Mouse (Mus musculus): Measurements from ENCODE around the gene Col17a1. TPM values are rescaled to one million over a fixed set of nuclear protein-coding genes. Genes with fewer than 3 reads are reported as not detected.

Col17a1 gene
- polyA plus RNA-seq, 1 experiment from 2014 or later, result 10.3 TPM

GRCm38 (mm10) chr19:47645583-47645982 is 46.3 kb downstream of the Col17a1 start:
- no peak overlapping the region for H3K27ac ChIP-seq (ENCODE audit: low read length)
- no peak overlapping the region for H3K4me2 ChIP-seq (replicated peaks; ENCODE audit: low read depth, low read length)
- 75% methylated on average over 6 of the region's 6 CpGs for WGBS
- H3K36me3 ChIP-seq (ENCODE audit: control insufficient read depth, insufficient read depth, low read length), result peaks cover 45% of the 10 kb centered on the region
- no peak for ATAC-seq (ENCODE audit: insufficient number of reproducible peaks, insufficient read depth, low FRiP score, low read depth)
- H3K4me3 ChIP-seq (ENCODE audit: low read depth, low read length), result no peak overlapping the region
- H3K4me1 ChIP-seq (ENCODE audit: control insufficient read depth, insufficient read depth, low read length), result no peaks in the 10 kb centered on the region
- H3K27me3 ChIP-seq (ENCODE audit: control insufficient read depth, insufficient read depth, low read length), result no peaks in the 10 kb centered on the region
- H3K9me3 ChIP-seq (ENCODE audit: control insufficient read depth, low read depth, low read length), result no peaks in the 10 kb centered on the region
- no peak overlapping the region for H3K9ac ChIP-seq (replicated peaks; ENCODE audit: low read depth, low read length)

- no peaks in the 10 kb centered on the region for H3K27me3 ChIP-seq (ENCODE audit: control insufficient read depth, insufficient read depth, low read length)
- no peak for ATAC-seq (ENCODE audit: insufficient number of reproducible peaks, insufficient read depth, low FRiP score, low read depth)
- H3K9me3 ChIP-seq (ENCODE audit: control insufficient read depth, low read depth, low read length), result no peaks in the 10 kb centered on the region
- H3K4me2 ChIP-seq (replicated peaks; ENCODE audit: low read depth, low read length), result no peak overlapping the region
- H3K27ac ChIP-seq (ENCODE audit: low read length), result no peak overlapping the region
- no peak overlapping the region for H3K9ac ChIP-seq (replicated peaks; ENCODE audit: low read depth, low read length)
- WGBS, result 49% methylated on average over 2 of the region's 2 CpGs
- H3K36me3 ChIP-seq (ENCODE audit: control insufficient read depth, insufficient read depth, low read length), result peaks cover 57% of the 10 kb centered on the region
- H3K4me1 ChIP-seq (ENCODE audit: control insufficient read depth, insufficient read depth, low read length), result no peaks in the 10 kb centered on the region
- H3K4me3 ChIP-seq (ENCODE audit: low read depth, low read length), result no peak overlapping the region
Measured at GRCm38 (mm10) chr19:47643910-47644309, 48.0 kb downstream of the Col17a1 start.

DNA sequence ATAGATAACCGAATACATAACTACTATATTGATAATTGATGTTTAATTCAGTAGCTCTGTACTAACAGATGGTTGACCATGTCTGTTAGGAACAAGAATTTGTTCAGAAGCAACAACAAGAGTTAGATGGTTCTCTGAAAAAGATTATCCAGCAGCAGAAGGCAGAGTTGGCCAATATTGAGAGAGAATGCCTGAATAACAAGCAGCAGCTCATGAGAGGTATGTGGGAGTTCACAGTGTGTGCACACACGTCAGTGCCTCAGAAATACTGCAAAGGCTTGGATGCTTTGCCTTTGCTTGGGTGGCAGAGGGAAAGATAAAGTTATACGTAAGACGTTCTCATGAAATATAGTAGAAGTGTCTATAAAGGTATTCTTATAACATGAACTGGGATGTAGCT is 56.5 kb downstream of the Col17a1 start:
- no peaks in the 10 kb centered on the region for H3K27me3 ChIP-seq (ENCODE audit: control insufficient read depth, insufficient read depth, low read length)
- H3K4me1 ChIP-seq (ENCODE audit: control insufficient read depth, insufficient read depth, low read length), result no peaks in the 10 kb centered on the region
- ATAC-seq (ENCODE audit: insufficient number of reproducible peaks, insufficient read depth, low FRiP score, low read depth), result no peak
- H3K27ac ChIP-seq (ENCODE audit: low read length), result no peak overlapping the region
- H3K9ac ChIP-seq (replicated peaks; ENCODE audit: low read depth, low read length), result no peak overlapping the region
- H3K4me3 ChIP-seq (ENCODE audit: low read depth, low read length), result no peak overlapping the region
- H3K36me3 ChIP-seq (ENCODE audit: control insufficient read depth, insufficient read depth, low read length), result peaks cover 31% of the 10 kb centered on the region
- H3K4me2 ChIP-seq (replicated peaks; ENCODE audit: low read depth, low read length), result no peak overlapping the region
- no peaks in the 10 kb centered on the region for H3K9me3 ChIP-seq (ENCODE audit: control insufficient read depth, low read depth, low read length)
- 84% methylated on average over 4 of the region's 4 CpGs for WGBS

GRCm38 (mm10) chr19:47631799-47632198 is 60.1 kb downstream of the Col17a1 start:
- 88% methylated on average over 5 of the region's 5 CpGs for WGBS
- Histone ChIP-seq H3K27me3 (ENCODE audit: control insufficient read depth, insufficient read depth, low read length) (no peaks in the 10 kb centered on the region), H3K36me3 (ENCODE audit: control insufficient read depth, insufficient read depth, low read length) (peaks cover 25% of the 10 kb centered on the region), H3K27ac (ENCODE audit: low read length) (no peak overlapping the region), H3K4me2 (replicated peaks; ENCODE audit: low read depth, low read length) (no peak overlapping the region), H3K9ac (replicated peaks; ENCODE audit: low read depth, low read length) (no peak overlapping the region), H3K4me3 (ENCODE audit: low read depth, low read length) (no peak overlapping the region), H3K9me3 (ENCODE audit: control insufficient read depth, low read depth, low read length) (no peaks in the 10 kb centered on the region), H3K4me1 (ENCODE audit: control insufficient read depth, insufficient read depth, low read length) (no peaks in the 10 kb centered on the region)
- ATAC-seq (ENCODE audit: insufficient number of reproducible peaks, insufficient read depth, low FRiP score, low read depth), result no peak

GRCm38 (mm10) chr19:47630381-47630780 is 61.5 kb downstream of the Col17a1 start:
- Histone ChIP-seq H3K9me3 (ENCODE audit: control insufficient read depth, low read depth, low read length) (no peaks in the 10 kb centered on the region), H3K9ac (replicated peaks; ENCODE audit: low read depth, low read length) (no peak overlapping the region), H3K27ac (ENCODE audit: low read length) (no peak overlapping the region), H3K27me3 (ENCODE audit: control insufficient read depth, insufficient read depth, low read length) (no peaks in the 10 kb centered on the region), H3K4me3 (ENCODE audit: low read depth, low read length) (no peak overlapping the region), H3K36me3 (ENCODE audit: control insufficient read depth, insufficient read depth, low read length) (peaks cover 24% of the 10 kb centered on the region), H3K4me1 (ENCODE audit: control insufficient read depth, insufficient read depth, low read length) (no peaks in the 10 kb centered on the region), H3K4me2 (replicated peaks; ENCODE audit: low read depth, low read length) (no peak overlapping the region)
- 78% methylated on average over 5 of the region's 5 CpGs for WGBS
- no peak for ATAC-seq (ENCODE audit: insufficient number of reproducible peaks, insufficient read depth, low FRiP score, low read depth)

- Histone ChIP-seq H3K27ac (ENCODE audit: low read length) (no peak overlapping the region), H3K4me2 (replicated peaks; ENCODE audit: low read depth, low read length) (no peak overlapping the region), H3K9ac (replicated peaks; ENCODE audit: low read depth, low read length) (no peak overlapping the region), H3K36me3 (ENCODE audit: control insufficient read depth, insufficient read depth, low read length) (peaks cover 29% of the 10 kb centered on the region), H3K4me1 (ENCODE audit: control insufficient read depth, insufficient read depth, low read length) (no peaks in the 10 kb centered on the region), H3K27me3 (ENCODE audit: control insufficient read depth, insufficient read depth, low read length) (no peaks in the 10 kb centered on the region), H3K4me3 (ENCODE audit: low read depth, low read length) (no peak overlapping the region), H3K9me3 (ENCODE audit: control insufficient read depth, low read depth, low read length) (no peaks in the 10 kb centered on the region)
- ATAC-seq (ENCODE audit: insufficient number of reproducible peaks, insufficient read depth, low FRiP score, low read depth), result no peak
- 62% methylated on average over 5 of the region's 5 CpGs for WGBS
Measured at GRCm38 (mm10) chr19:47629068-47629467, 62.8 kb downstream of the Col17a1 start.

GRCm38 (mm10) chr19:47627450-47627849 is 64.4 kb downstream of the Col17a1 start:
- no peak for ATAC-seq (ENCODE audit: insufficient number of reproducible peaks, insufficient read depth, low FRiP score, low read depth)
- H3K36me3 ChIP-seq (ENCODE audit: control insufficient read depth, insufficient read depth, low read length), result peaks cover 45% of the 10 kb centered on the region
- 92% methylated on average over 10 of the region's 10 CpGs for WGBS

DNA sequence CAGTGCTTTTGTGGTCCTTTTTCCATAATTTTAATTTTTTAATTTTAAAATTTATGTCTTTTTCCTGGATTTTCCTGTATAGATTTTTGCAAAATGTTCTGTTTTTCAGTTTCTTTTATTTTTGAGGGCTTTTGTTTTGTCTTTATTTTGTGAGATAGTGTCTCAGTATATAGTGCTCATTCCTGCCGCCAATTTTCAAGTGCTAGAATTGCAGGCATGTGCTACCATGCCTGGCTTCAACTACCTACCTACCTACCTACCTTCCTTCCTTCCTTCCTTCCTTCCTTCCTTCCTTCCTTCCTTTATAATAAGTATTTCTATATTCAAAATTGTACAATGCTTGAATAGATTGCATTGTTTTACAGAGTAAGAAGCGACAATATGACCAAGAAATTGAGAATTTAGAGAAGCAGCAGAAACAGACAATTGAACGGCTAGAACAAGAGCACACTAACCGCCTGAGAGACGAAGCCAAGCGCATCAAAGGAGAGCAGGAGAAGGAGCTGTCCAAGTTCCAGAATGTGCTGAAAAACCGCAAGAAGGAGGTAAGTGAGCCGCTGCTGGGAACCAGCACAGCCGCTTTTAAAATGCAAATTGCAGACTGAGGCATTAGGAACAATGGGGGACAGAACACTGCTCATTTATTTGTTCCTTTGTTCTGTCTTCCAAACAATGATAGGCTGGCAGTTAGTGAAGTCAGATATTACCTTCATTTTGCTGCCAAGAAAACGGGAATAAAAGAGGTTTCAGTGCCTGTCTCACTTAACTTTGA is 66.8 kb downstream of the Col17a1 start:
- H3K9ac ChIP-seq (replicated peaks; ENCODE audit: low read depth, low read length), result no peak overlapping the region
- no peak overlapping the region for H3K27ac ChIP-seq (ENCODE audit: low read length)
- H3K4me1 ChIP-seq (ENCODE audit: control insufficient read depth, insufficient read depth, low read length), result no peaks in the 10 kb centered on the region
- no peak overlapping the region for H3K4me2 ChIP-seq (replicated peaks; ENCODE audit: low read depth, low read length)
- no peak overlapping the region for H3K4me3 ChIP-seq (ENCODE audit: low read depth, low read length)
- ATAC-seq (ENCODE audit: insufficient number of reproducible peaks, insufficient read depth, low FRiP score, low read depth), result no peak
- WGBS, result 67% methylated on average over 10 of the region's 10 CpGs
- H3K36me3 ChIP-seq (ENCODE audit: control insufficient read depth, insufficient read depth, low read length), result peaks cover 57% of the 10 kb centered on the region
- H3K9me3 ChIP-seq (ENCODE audit: control insufficient read depth, low read depth, low read length), result no peaks in the 10 kb centered on the region
- H3K27me3 ChIP-seq (ENCODE audit: control insufficient read depth, insufficient read depth, low read length), result no peaks in the 10 kb centered on the region

More at GRCm38 (mm10) chr19:47627450-47627849, 64.4 kb downstream of the Col17a1 start:
- Histone ChIP-seq H3K27ac (ENCODE audit: low read length) (no peak overlapping the region), H3K4me2 (replicated peaks; ENCODE audit: low read depth, low read length) (no peak overlapping the region), H3K4me1 (ENCODE audit: control insufficient read depth, insufficient read depth, low read length) (no peaks in the 10 kb centered on the region), H3K27me3 (ENCODE audit: control insufficient read depth, insufficient read depth, low read length) (no peaks in the 10 kb centered on the region), H3K9ac (replicated peaks; ENCODE audit: low read depth, low read length) (no peak overlapping the region), H3K4me3 (ENCODE audit: low read depth, low read length) (no peak overlapping the region), H3K9me3 (ENCODE audit: control insufficient read depth, low read depth, low read length) (no peaks in the 10 kb centered on the region)

DNA sequence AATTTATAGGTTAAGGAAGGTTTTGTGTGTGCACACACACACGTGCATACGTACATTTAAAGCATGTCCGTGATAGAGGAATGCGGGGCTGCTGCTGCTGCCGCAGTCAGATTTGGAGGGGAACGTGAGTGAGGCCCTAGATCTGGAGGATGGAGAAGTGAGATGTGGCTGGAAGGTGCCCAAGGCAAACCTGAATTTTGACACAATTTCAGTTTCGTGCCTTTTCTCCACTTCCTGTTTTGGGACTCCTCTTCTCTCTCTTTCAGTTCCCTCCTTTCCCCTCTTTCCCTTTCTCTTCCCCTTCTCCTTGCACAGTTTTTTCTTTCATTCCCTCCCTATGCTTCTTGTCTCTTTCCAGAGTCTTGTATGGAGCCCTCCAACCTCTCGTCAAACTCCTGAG is 70.4 kb downstream of the Col17a1 start:
- H3K36me3 ChIP-seq (ENCODE audit: control insufficient read depth, insufficient read depth, low read length), result peaks cover 50% of the 10 kb centered on the region

More for the DNA sequence above, 70.4 kb downstream of the Col17a1 start:
- H3K9me3 ChIP-seq (ENCODE audit: control insufficient read depth, low read depth, low read length), result no peaks in the 10 kb centered on the region
- no peak overlapping the region for H3K4me3 ChIP-seq (ENCODE audit: low read depth, low read length)
- no peak overlapping the region for H3K27ac ChIP-seq (ENCODE audit: low read length)
- H3K4me2 ChIP-seq (replicated peaks; ENCODE audit: low read depth, low read length), result no peak overlapping the region
- H3K9ac ChIP-seq (replicated peaks; ENCODE audit: low read depth, low read length), result no peak overlapping the region
- WGBS, result 80% methylated on average over 8 of the region's 8 CpGs
- no peaks in the 10 kb centered on the region for H3K4me1 ChIP-seq (ENCODE audit: control insufficient read depth, insufficient read depth, low read length)
- H3K27me3 ChIP-seq (ENCODE audit: control insufficient read depth, insufficient read depth, low read length), result no peaks in the 10 kb centered on the region
- ATAC-seq (ENCODE audit: insufficient number of reproducible peaks, insufficient read depth, low FRiP score, low read depth), result no peak
